Mouse (Mus musculus) lung, postnatal 4 days (tissue): ENCODE results near the gene 2200002J24Rik.
"Not testable (repeated sequence)": the region's sequence is repeated elsewhere in the genome, so short reads cannot be mapped to it uniquely, and the experiment has no call there.

Experiments used
- DNase-seq, 2 experiments: peaks; one replicate each; pipeline ENCODE4 v3.0.0; 2021

The 2200002J24Rik gene

DNA sequence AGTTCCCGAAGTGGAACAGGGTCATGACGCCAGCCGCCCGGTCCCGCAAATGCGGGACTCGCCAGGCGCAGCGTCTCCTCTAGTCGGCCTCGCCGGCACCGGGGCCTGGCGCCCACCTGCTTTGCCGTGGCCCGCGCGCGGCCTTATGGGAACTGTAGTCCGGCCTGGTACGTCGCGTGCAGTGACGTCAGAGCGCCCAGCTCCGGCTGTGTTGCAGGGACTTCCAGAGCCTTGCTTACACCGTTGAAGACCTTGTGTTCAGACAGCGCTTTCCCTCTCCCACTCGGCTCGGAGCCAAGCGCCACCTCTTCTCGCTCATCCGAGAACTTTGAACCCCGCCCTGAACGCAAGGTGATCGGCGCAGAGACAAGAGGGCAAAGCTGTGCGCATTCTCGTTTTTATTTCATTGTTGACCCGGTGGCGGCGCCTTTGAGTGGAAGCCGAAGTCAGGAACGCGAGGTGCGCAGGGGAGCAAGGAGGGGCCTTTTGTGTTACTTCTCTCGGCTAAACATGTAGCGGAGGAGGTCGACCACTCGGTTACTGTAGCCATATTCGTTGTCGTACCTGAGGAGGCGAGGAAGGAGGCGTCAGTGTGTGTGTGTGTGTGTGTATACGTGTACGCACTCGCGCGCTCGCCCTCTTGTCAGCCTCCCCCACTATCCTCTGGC lies 30.8 kb downstream of the 2200002J24Rik start, which contains the start of gene Tmem147:
Gene Tmem147 (minus strand): TSS at position 145 of the 668 bp plus-strand sequence.
- peak; percentile 95 for DNase-seq

DNA sequence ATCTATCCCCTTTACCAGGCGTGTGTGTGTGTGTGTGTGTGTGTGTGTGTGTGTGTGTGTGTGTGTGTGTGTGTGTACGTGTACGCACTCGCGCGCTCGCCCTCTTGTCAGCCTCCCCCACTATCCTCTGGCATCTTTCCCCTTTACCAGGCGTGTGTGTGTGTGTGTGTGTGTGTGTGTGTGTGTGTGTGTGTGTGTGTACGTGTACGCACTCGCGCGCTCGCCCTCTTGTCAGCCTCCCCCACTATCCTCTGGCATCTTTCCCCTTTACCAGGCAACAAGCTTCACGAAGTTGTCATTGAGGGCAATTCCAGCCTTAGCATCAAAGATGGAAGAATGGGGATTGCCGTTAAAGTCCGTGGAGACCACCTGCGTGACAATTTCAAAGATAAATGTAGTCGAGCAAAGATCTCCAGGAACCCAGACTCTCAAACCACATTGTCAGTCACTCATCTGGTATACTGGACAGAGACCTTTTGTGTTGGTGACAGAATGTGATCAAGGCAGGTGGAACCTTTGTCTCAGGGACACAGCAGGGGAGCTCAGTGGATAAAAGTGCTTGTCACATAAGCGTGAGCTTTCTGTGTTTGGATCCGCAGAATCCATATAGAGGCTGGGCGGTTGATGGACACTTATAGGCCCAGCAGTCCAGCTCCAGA lies 31.5 kb downstream of the 2200002J24Rik start:
- DNase-seq: not testable (repeated sequence)

GRCm38 (mm10) chr7:30736211-30736610 lies 37.5 kb downstream of the 2200002J24Rik start:
- DNase-seq: no peak

GRCm38 (mm10) chr7:30742570-30742969 lies 43.8 kb downstream of the 2200002J24Rik start:
- DNase-seq: not testable (repeated sequence)

DNA sequence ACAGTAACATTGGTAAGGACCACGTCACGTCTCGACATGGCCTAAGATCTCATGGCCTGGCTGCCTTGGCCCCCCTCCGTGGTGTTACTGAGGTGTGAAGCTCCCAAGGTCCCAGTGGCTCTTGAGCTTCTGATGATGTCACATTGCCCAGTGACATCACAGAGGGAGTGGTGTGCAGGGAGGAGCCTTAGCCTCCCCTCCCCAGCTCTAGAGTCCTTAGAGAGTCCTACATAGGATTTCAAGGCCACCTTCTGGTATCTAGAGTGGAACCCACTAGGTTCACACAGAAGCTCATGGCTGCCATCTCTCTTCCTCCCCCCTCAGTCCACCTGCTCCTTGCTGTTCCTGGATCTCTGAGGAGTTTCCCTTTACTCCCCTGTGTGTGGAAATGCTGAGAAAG lies 44.9 kb downstream of the 2200002J24Rik start, which contains the start of gene Gapdhs:
Gene Gapdhs (minus strand): TSS at position 65 of the 400 bp plus-strand sequence.
- not testable (repeated sequence) for DNase-seq

DNA sequence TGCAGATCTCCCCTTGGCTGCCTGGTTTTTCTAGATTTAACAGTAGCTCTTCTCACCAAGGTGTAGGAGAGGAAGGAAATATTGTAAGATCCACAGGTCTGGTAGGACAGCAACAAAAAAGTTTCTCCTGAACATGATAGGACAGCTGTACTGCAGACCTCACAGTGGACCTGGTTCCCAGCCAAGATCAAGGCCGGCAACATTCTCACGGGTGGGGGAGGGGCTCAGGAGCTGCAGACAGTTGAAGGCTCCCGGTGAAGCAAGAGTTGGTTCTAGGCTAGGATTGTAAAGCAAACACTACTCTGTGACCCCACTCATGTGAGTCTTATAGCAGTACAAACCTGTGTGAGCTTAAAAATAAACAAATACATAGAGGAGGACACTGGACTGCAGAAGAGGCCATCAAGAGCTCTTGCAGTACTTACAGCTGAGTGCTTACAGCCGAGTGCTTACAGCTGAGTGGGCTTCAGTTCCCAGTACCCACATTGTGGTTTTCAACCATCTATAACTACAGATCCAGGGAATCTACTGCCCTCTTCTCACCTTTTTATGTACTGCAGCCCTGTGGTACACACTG lies 45.4 kb downstream of the 2200002J24Rik start:
- peak; percentile 77 to 80 for DNase-seq

DNA sequence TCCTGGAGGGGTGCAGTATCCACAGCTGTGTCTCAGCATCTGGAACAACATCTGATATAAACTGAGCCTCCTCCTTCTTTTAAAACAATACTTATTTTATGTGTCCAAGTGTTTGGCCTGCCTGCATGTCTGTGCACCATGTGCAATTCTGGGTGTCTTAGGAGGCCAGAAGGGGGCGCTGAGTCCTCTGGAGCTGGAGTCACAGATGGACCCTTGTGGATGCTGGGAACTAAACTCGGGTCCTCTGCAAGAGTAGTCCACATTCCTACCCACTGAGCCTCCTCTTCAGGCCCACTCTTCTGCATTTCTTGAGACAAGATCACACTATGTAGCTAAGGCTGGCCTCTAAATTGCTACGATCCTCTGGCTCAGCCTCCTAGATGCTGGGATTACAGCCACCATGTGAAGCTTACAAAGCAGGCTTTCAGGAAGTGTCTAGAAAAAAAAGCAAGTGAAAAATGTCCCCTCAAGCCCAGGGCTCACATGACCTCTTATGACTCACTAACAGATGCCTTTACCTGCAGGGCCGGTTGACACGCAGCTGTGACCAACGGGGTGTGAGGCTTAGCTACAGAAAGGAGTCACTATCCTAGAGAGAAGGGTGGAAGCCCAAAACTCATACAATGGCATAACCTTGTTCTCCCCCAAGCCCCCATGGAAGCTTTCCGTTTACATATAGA lies 48.9 kb downstream of the 2200002J24Rik start:
- no peak for DNase-seq
